Mouse (Mus musculus) limb, embryonic 10.5 days (tissue): ENCODE results near the gene Nr1h4. TPM values are rescaled to one million over a fixed set of nuclear protein-coding genes. Genes with fewer than 3 reads are reported as not detected.

Experiments used
- DNase-seq: peaks from one replicate; pipeline ENCODE4 v3.0.0-alpha.2; 2017; ENCODE audit warnings: low spot score
- H3K27ac ChIP-seq: fragments of 300-500 bp; sonication (generic); 2 replicates; pipeline ENCODE4 v1.5.1; 2016; ENCODE audit warnings: mild to moderate bottlenecking
- H3K27me3 ChIP-seq: fragments of 300-500 bp; sonication (generic); 2 replicates; pipeline ENCODE4 v1.6.1; 2016; ENCODE audit warnings: low read depth, mild to moderate bottlenecking; ENCODE audit not compliant: poor library complexity, severe bottlenecking
- H3K36me3 ChIP-seq: fragments of 300-500 bp; sonication (generic); 2 replicates; pipeline ENCODE4 v1.6.1; 2016; ENCODE audit warnings: mild to moderate bottlenecking, moderate library complexity
- H3K4me1 ChIP-seq: fragments of 300-500 bp; sonication (generic); 2 replicates; pipeline ENCODE4 v1.6.1; 2016
- H3K4me3 ChIP-seq: fragments of 300-500 bp; sonication (generic); 2 replicates; pipeline ENCODE4 v1.5.1; 2016; ENCODE audit warnings: mild to moderate bottlenecking, moderate library complexity
- H3K9me3 ChIP-seq: fragments of 300-500 bp; sonication (generic); replicated peaks from 2 replicates; pipeline ENCODE4 v1.6.1; 2016; ENCODE audit warnings: mild to moderate bottlenecking
- WGBS: fragments of 180-500 bp; shearing (Covaris S2); methylation state at CpG from one replicate; pipeline ENCODE4 v1.1.7; 2016; 5-methylcytosine and 5-hydroxymethylcytosine counted together
- polyA plus RNA-seq: library from polyadenylated mRNA; unstranded; fragments of >200 nt; fragmentation: Nextera tagmentation; extraction: Ambion mirVana; gene quantifications from 2 replicates; pipeline ENCODE4 v1.2.1, GENCODE M21; 2016

The Nr1h4 gene
- polyA plus RNA-seq, 1 experiment from 2014 or later: not detected

GRCm38 (mm10) chr10:89404936-89405335, 128.4 kb downstream of the Nr1h4 start:
- H3K27ac ChIP-seq: no peak overlapping the region
- H3K36me3 ChIP-seq: no peaks in the 10 kb centered on the region
- H3K27me3 ChIP-seq: no peaks in the 10 kb centered on the region
- 71% methylated on average over 4 of the region's 4 CpGs for WGBS
- no peak overlapping the region for H3K4me3 ChIP-seq
- H3K9me3 ChIP-seq: no peaks in the 10 kb centered on the region; the same call in 1 of the 2 replicates
- no peaks in the 10 kb centered on the region for H3K4me1 ChIP-seq
- DNase-seq: no peak

Other genes with a start within 250 kb of the Nr1h4 start
- 1.1 and 1.2 TPM in 2 replicates for gene Ano4, start 188.8 kb downstream of the Nr1h4 start, polyA plus RNA-seq
- gene Gas2l3, start 89.6 kb downstream of the Nr1h4 start, polyA plus RNA-seq: 10.6 and 13.8 TPM in 2 replicates
- not detected in 2 replicates for gene Slc17a8, start 87.7 kb upstream of the Nr1h4 start, polyA plus RNA-seq
- 6.6 and 9.0 TPM in 2 replicates for gene Scyl2, start 152.7 kb upstream of the Nr1h4 start, polyA plus RNA-seq
- 33.9 and 34.2 TPM in 2 replicates for gene Actr6, start 198.7 kb upstream of the Nr1h4 start, polyA plus RNA-seq
- 26.0 and 30.1 TPM in 2 replicates for gene Uhrf1bp1l, start 211.4 kb upstream of the Nr1h4 start, polyA plus RNA-seq